Mouse (Mus musculus): ENCODE measurements around the gene Atp2a2.

GRCm38 (mm10) chr5:122508861-122509306 lies 6.9 kb upstream of the Atp2a2 start:
- TF ChIP-seq FLI1 (IDR thresholded peaks at IDR 0.05; ENCODE audit: low read length) (no peak), GATA1 (IDR thresholded peaks at IDR 0.05; ENCODE audit: borderline replicate concordance, low read length) (no peak)

Measured in megakaryocyte, embryonic 14.5 days (primary cell).